Mouse (Mus musculus): ENCODE measurements around the gene Gabrg3.

DNA sequence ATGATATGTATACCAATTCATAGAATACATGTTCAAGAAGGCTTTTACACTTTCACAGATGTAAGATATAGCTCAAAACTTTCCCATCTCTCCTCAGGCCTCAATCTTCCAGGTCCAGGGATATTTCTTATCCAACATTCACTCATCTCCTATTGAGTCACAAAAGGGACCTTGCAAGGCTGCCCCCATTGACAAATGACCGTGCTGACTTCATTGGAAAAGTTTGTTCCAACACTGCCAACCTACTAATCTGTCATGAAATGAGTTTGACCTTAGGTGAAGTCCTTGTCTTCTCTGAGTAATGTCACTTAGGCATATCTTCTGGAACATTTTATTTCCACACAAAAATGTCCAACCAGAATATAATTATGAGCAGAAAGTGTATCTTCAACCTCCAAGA lies 64.9 kb downstream of the Gabrg3 start:
- TF ChIP-seq POLR2A (IDR thresholded peaks at IDR 0.05; ENCODE audit: extremely low read depth, insufficient read depth, low read length), result no peak
- TF ChIP-seq CTCF (IDR thresholded peaks at IDR 0.05; ENCODE audit: low read depth, low read length), result no peak

Data from liver, adult 2 months (tissue).